Mouse (Mus musculus) layer of hippocampus, adult 2 months (tissue): Measurements from ENCODE around the gene Cttnbp2. TPM values are rescaled to one million over a fixed set of nuclear protein-coding genes. Genes with fewer than 3 reads are reported as not detected.

ENCODE experiments used
- DNase-seq, 2 experiments: peaks; one replicate each; pipeline ENCODE4 v3.0.0; 2022; ENCODE audit warnings: low spot score in 2 of 2
- H3K27ac ChIP-seq: fragments of 200-600 bp; 2 replicates; pipeline ENCODE4 v1.8.1; 2022
- H3K4me3 ChIP-seq: fragments of 200-600 bp; 2 replicates; pipeline ENCODE4 v1.8.1; 2022; ENCODE audit warnings: mild to moderate bottlenecking
- CTCF ChIP-seq: fragments of 200-600 bp; conservative IDR thresholded peaks from 2 replicates; pipeline ENCODE4 v1.8.1; 2022; ENCODE audit warnings: antibody characterized with exemption, mild to moderate bottlenecking, moderate library complexity
- microRNA-seq, 2 experiments: library from miRNA; unstranded; fragments of <30 nt; microRNA quantifications; one replicate each; pipeline ENCODE4 v1.2.0; 2021
- total RNA-seq, 2 experiments: library from RNA; stranded (reverse); gene quantifications; 2 replicates each; pipeline ENCODE4 v1.2.3; 2021

Cttnbp2 gene
- total RNA-seq, 2 experiments from 2014 or later = 265 to 269 TPM

- Histone ChIP-seq H3K4me3 (no peak overlapping the region), H3K27ac (no peak overlapping the region)
- no peak for DNase-seq
- TF ChIP-seq CTCF = no peak
These were observed 191.7 kb downstream of the Cttnbp2 start for GRCm38 (mm10) chr6:18322950-18323349.

Small RNA genes within 50 kb of the gene (microRNA-seq; reads per million reads assigned to microRNA genes)
- gene Gm26233 = 0 reads per million in 2 experiments
